Mouse (Mus musculus) embryo, embryonic 11 days (tissue): ENCODE data around the gene Tph2.

Experiments
- DNase-seq: peaks from one replicate; pipeline ENCODE4 v3.0.0-alpha.2; 2015

The Tph2 gene

GRCm38 (mm10) chr10:115127907-115128306, 56.9 kb downstream of the Tph2 start:
- DNase-seq: no peak

- peak; percentile 16 for DNase-seq
These were observed 59.3 kb downstream of the Tph2 start for GRCm38 (mm10) chr10:115125550-115125949.

GRCm38 (mm10) chr10:115125027-115125426, 59.8 kb downstream of the Tph2 start:
- no peak for DNase-seq

GRCm38 (mm10) chr10:115107666-115108540, 76.9 kb downstream of the Tph2 start:
- no peak for DNase-seq

GRCm38 (mm10) chr10:115104175-115104574, 80.6 kb downstream of the Tph2 start:
- no peak for DNase-seq

DNA sequence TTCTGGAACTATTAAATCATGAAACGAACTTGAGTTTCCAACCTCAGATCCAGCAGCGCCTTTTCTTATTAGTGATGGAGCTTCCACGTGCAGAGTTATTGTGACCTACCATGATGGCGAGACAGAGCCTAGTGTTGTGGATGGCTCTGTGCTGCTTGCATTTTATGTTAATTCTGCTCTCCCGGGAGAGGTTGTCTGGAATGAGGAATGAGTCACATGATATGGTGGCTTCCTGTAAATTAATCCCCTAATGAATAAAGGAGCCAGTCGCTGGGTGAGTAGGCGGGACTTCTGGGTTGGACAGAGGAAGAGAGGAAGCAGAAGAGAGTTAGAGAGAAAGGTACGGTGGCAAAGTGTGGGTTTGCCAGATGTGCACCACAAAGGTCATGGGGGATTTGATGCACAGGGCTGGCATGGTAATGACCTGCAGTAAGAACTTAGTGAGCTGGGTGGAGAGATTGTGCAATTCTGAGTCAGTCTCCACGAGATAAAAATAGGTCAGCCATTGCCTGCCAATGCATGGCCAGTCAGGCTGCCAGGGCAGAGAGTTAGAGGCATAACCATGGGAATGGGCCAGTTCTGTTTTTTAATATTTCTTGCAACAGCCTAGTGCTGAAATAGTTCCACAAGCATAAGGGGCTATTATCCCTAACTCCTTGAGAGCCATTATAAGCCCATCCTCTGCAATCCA, 84.8 kb downstream of the Tph2 start:
- DNase-seq: no peak

GRCm38 (mm10) chr10:115097163-115097562, 87.7 kb downstream of the Tph2 start:
- peak; percentile 64 for DNase-seq

GRCm38 (mm10) chr10:115096191-115096590, 88.6 kb downstream of the Tph2 start:
- DNase-seq: no peak

- no peak for DNase-seq
These were observed 106.6 kb downstream of the Tph2 start for GRCm38 (mm10) chr10:115078232-115078631.

GRCm38 (mm10) chr10:115069123-115069911, 115.5 kb downstream of the Tph2 start:
- no peak for DNase-seq

DNA sequence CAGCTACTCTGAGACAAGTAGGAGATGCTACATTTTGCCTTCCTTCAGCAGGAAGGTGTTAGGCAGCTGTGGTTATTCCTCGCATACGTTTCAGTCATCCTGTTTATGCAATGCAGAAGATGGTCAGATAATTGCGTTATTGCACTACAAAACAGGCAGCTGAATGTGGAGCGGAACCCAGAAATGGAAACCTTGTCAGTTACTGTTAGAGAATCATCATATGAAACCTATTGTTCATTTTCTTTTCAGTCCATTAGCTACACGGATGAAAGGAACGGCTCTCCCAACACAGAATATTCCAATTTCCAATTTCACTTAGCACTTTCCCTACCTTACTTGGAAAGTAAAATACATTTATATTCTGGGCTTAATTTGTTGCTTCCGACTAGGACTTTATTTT, 120.9 kb downstream of the Tph2 start:
- no peak for DNase-seq

DNA sequence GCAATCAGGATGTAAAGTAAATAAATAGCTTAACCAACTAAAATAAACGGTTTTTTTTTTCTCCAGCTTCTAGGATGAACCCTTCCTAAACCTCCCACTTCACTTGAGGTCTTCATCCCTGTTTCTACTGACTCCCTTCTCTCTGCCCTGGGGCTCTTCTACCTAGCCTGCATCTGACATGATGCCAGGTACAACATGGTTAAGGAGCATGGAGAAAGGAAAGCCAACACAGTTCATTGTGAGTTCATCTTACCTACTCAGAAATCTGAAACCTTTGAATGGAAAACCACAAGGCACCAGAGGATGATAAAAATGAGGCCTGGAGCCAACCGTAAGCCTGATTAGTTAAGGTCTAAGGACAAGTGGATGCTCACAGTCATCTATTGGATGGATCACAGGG, 123.3 kb downstream of the Tph2 start:
- no peak for DNase-seq

GRCm38 (mm10) chr10:115060759-115061158, 124.1 kb downstream of the Tph2 start:
- DNase-seq: no peak

- DNase-seq: no peak
These were observed 133.2 kb downstream of the Tph2 start for GRCm38 (mm10) chr10:115051602-115052001.

DNA sequence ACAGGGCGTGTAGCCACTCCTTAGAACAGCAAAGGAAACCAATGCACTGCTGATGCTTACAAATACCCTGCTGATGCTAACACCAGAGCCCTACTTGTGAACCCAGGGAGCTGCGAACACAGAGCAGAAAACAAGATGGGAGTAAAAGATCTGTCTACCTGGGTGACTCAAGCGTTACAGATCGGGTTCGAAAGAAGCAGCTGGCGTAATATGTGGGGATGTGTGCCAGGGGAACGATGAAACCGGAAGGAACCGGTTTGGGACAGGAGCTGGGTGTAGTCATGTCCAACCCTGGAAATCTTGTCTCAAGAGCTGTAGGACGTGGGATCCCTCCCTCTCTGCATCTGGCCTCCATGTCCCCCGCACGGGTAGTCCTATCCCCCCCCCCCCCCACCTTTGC, 134.1 kb downstream of the Tph2 start:
- no peak for DNase-seq

DNA sequence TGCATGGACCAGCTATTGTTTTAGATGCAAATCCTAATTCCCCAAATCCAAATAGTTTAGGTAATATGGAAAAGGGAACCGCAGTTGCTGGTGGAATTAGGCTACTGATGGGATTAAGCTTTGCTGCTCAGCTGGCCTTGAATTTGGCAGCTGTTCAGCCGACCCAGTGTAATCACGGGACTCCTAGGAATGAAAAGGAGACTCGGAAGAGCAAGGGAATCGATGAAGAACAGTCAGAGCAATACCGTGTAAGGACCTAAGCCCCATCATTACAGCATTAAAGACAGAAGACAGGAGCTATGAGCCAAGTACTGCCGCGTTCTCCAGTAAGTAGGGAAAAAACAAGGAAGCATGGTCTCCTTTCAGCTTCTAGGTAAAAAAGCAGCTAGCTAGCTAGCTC, 134.6 kb downstream of the Tph2 start:
- DNase-seq: no peak

DNA sequence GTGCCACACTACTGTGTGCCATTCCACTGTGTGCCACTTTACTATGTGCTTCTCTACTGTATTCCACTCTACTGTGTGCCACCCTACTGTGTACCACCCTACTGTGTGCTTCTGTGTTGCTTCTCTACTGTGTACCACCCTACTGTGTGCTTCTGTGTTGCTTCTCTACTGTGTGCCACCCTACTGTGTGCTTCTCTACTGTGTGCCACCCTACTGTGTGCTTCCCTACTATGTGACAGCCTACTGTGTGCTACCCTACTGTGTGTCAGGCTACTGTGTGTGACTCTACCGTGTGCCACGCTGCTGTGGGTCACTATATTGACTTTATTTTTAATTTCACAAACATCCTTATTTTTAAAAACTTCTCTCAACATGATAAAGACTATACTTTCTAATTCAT, 136.3 kb downstream of the Tph2 start:
- no peak for DNase-seq

DNA sequence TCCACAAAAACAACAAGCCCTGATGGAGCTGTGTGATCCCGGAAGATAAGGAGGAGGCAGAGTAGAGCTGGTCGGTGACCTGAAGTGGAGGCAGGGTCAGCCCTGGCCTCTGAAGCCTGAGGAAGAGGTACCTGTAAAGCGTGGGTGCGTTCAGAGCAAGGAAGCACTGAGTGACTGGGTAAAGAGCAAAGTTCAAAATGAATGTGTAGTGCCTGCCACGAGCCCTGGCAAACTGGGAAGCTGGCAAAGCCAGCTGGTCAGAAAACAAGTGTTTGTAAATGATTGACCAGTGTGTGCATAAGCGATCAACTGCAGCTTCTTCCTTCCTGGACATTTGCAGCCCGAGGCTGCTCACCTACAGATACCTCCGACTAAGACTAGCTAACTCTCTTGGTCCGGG, 149.1 kb downstream of the Tph2 start:
- no peak for DNase-seq
